Mouse (Mus musculus) ZHBTc4 (cell line): ENCODE data around the gene Mfap2.

Experiments used
- DNase-seq: peaks from one replicate; pipeline ENCODE4 v3.0.0-alpha.2; 2011; ENCODE audit warnings: low read depth, low spot score

Mfap2 gene

DNA sequence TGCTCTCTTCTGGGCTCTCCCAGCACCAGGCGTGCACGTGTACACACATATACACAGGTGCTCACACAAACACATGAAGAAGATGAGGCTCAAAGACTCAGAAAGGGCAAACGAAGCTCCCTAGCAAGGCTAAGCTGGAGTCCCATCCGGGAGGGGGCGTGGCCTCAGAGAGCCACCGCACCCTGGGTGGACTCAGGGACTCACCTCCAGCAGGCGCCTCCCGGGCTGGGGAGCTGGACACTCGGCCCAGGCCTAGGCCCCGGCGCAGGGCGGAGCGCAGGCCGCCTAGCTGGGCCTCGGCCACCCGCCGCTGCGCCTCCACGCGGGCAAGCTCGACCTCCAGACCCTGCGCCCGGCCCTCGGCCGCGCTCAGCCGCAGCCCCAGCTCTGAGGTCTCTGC is 14.8 kb downstream of the Mfap2 start:
- peak; percentile 62 for DNase-seq

GRCm38 (mm10) chr4:141030541-141031206 is 20.5 kb downstream of the Mfap2 start:
- DNase-seq: no peak

DNA sequence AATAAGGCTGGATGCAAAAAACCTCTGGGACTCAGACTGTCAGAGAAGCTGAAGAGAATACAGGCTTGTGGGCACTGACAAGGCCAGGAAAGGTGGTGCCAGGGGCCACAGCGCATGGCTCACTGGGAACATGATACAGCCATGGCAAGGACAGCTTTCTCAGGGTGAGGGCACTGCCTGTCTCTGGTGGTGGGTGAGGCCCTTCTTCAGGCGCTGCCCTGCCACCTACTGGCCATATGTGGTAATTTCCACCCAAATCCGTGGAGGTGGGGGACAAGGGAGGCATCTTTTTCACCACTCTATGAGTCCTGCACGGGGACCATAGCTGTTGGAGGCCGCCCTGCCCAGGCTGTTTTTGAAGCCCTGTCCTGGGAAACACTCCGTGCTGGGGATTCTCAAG is 21.5 kb downstream of the Mfap2 start:
- DNase-seq: peak; percentile 74

- no peak for DNase-seq
Measured at GRCm38 (mm10) chr4:141033606-141034549, 23.7 kb downstream of the Mfap2 start.

GRCm38 (mm10) chr4:141041117-141041516 is 30.9 kb downstream of the Mfap2 start:
- peak; percentile 79 for DNase-seq

- peak; percentile 75 for DNase-seq
Measured at GRCm38 (mm10) chr4:141044816-141045215, 34.6 kb downstream of the Mfap2 start.

- no peak for DNase-seq
Measured at GRCm38 (mm10) chr4:141048810-141049475, 38.7 kb downstream of the Mfap2 start.

- no peak for DNase-seq
Measured at GRCm38 (mm10) chr4:141049476-141049835, 39.2 kb downstream of the Mfap2 start.

DNA sequence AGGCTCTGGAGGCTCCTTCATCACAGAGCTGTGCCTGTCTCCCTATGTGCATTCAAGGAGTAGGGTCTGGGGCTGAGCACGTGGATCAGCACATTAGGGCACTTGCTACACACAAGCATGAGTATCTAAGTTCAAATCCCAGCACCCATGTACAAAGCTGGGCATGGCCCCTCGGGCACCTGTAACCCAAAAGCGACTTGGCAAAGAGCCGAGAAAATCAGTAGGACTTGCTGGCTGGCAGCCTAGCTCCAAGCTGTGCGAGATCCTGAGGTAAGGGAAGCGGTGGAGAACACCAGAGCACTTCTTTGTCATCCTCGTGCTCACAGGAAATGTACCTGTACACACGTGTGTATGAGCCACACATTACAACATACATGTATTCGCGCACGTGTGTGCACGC is 42.2 kb downstream of the Mfap2 start:
- no peak for DNase-seq

DNA sequence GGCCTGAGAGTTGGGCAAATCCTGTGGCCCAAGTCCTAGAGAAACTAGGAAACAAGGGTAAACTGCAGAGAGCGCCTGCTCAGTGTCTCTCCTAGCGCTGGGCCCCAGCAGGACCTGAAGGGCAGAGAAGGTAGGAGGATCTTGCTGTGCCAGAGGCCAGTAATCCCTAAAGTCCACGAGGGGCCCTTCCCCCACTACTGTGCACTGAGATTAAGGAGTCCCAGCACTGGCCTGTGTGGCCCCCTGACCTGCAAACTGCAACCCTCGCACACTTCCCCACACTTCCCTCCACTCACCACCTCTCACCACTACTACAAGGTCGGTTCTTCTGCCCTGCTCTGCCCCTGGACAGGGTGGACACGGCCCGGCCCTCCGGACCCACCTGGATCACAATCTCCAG is 42.9 kb downstream of the Mfap2 start:
- DNase-seq: no peak

DNA sequence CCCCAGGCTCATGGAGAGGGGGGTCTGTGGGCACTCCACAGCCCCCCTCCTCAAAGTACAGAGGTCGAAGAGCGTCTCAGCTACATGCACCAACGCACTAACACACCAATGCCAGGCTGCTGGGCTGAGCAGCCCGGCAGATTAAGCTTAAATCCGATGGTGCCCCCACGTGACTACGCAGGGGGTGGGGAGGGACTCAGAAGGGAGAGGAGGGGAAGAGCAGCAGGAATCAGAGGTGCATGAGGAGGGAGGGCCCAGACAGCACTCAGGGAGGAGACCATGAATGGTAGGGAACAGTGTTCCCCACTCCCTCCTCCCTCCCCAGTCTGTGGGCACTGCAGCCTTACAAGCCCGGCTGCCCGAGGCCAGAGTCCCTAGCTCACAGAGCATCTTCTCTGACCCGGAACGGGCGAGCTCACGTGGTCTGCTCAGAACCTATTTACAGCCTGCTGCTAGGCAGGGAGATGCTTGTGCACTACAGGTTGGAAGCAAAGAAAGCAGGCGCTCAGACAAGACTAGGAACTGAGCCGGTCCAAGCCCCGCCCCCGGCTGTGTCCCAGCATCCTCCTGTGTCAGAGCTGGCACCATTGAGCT is 43.4 kb downstream of the Mfap2 start:
- DNase-seq: peak; percentile 69

DNA sequence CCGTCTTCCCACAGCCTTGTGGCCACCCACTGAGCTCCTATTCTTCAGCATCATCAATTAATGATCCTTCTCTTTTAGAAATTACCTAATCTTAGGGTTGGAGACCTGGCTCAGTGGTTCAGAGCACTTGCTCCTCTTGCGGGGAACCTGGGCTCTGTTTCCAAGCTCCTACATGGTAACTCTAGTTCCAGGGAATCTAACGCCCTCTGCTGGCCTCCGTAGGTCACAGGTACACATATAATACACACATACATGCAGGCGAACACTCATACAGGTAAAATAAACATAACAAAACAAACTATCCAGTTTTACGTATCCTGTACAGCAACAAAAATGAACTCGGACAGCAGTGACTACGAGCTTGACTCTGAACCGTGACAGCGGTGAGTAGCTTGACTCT is 46.8 kb downstream of the Mfap2 start:
- peak; percentile 73 for DNase-seq

- no peak for DNase-seq
Measured at GRCm38 (mm10) chr4:141058835-141059234, 48.6 kb downstream of the Mfap2 start.

DNA sequence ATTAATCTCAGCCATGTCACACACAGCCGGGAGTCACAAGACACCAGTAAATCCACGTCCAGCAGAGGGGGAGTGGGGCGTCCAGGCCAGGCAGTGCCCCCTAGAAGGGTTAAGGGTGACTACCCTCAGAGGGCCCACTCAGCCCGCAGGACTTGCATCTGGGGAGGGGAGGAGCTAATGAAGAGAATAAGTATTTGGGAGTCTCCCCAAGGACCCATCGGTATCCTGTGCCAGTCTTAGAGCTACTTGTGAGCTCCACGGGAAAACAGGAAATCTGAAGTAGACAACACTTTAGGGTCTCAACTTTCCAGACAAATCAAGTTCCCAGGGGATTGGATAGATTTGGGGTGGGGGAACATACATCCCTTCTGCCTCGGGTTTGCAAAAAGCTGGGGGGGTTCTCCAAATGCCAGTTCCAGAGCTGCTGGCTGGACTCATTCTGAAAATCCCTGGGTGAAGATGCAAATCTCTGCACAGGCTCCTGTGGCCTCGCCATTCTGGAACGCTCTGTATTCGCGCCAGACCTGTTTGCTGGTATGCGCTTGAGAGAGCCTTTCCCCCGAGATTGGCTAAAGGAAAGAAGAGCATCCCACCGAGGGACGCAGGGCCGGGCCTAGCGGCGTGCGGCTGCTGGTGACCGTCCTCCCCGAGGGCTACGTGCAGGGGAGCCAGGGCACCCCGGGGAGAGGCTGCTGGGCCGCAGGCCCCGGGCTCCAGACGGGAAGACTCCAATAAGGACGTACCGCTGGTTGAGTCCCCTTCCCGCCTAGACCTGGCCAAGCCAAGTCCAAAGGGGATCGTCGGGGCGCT is 49.6 kb downstream of the Mfap2 start:
- peak; percentile 66 for DNase-seq

- peak; percentile 99 for DNase-seq
Measured at GRCm38 (mm10) chr4:141060426-141061301, 50.4 kb downstream of the Mfap2 start, which contains the start of gene Crocc. Crocc (minus strand) TSS chr4:141060550.

DNA sequence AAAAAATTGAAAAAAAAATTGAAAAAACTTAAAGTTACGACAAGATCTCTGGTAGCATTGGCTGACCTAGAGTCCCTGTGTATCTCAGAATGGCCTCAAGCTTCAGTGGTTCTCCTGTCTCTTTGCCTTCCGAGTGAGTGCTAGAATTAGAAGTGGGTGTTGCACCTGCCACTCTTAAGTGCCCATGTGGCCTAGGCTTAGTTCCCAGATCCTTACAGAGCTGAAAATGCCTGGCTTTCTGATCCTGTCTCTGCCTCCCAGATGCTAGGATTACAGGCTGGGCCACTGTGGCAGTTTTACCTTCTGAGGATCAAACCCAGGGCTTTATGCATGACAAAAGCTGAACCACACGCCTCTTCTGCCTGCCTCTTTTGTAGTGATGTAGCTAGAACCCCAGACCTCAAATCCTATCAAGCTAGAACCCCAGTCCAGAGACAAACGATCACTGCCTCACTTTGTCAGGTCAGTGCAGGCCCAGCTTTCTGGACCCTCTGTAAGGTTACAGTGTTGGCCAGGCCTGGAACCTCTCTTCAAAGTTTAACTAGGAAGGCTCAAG is 54.0 kb downstream of the Mfap2 start:
- no peak for DNase-seq

DNA sequence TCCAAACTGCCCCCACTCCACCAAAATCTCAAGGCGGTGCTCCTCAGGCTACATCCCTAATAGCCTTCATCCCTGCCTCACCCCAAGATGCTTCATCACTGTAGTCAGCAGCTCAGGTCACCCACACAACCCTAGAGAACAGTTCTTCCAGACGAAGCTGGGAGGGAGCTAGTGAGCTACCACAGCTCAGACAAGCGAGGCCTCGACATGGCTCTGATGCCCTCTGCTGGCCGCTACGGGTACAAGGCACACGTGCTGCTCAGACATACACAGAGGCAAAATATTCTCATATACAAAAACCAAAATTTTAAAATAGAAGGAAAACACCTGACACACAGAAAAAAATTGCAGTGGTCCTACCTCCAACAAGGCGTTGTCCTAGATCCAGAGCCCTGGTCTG is 54.9 kb downstream of the Mfap2 start:
- DNase-seq: peak; percentile 84
